Mouse (Mus musculus): ENCODE data around the gene Fntb.

Gene Fntb

GRCm38 (mm10) chr12:76886826-76887225 is 121.4 kb downstream of the Fntb start:
- no peak for DNase-seq (ENCODE audit: low read depth, low spot score)

- DNase-seq (ENCODE audit: low read depth, low spot score) = no peak
Observed at GRCm38 (mm10) chr12:76887941-76888340, 122.6 kb downstream of the Fntb start.

- DNase-seq (ENCODE audit: low read depth, low spot score) = no peak
Observed at GRCm38 (mm10) chr12:76889404-76890184, 124.2 kb downstream of the Fntb start.

DNA sequence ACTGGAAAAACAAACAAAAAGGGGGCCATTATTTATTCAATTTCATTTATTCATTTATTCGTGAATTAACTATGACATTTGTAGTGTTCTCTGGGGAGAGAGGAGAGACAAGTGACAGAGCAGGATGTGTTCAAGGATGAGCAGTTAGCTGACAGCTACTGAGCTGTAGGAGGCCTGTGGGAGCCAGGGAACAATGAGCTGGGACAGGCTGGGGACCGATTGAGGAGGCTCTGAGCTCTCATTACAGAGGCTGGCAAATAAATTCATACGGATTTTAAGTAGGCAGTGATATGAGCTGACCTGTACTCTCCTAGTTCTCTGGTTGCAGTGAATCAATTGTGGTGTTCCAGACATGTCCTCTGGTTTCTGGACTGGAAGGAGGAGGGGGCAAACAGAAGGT is 125.8 kb downstream of the Fntb start:
- no peak for DNase-seq (ENCODE audit: low read depth, low spot score)

DNA sequence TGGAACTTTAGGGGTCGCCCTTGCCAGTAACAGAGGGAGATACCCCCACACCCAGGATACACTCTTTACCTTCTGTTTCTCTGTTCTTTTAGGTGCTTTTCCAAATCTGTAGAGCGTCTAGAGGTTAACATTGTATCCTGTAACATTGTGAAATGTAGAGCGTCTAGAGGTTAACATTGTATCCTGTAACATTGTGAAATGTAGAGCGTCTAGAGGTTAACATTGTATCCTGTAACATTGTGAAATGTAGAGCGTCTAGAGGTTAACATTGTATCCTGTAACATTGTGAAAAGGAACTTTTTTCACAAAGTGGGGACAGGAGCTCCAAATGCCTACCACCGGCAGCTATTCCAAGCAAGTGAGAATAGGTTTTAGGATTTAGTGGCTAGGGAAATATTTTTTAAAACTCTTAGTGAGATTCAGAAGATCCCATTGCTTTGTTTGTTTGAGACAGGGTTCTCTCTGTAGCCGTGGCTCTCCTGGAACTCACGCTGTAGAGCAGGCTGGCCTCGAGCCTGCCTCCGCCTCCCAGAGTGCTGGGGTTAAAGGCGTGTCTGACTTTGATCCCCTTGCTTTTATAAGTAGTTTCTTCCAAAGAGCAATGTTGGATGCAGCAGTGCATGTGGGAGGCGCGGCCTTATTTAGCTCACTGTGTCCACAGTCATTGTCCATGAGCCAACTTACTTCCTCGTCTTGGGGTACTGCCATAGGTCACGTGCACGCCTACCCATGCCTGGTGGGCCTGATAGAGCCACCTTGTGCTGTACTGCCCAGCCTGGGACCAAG is 127.7 kb downstream of the Fntb start:
- no peak for DNase-seq (ENCODE audit: low read depth, low spot score)

GRCm38 (mm10) chr12:76894792-76895559 is 129.6 kb downstream of the Fntb start:
- DNase-seq (ENCODE audit: low read depth, low spot score) = peak; percentile 37

DNA sequence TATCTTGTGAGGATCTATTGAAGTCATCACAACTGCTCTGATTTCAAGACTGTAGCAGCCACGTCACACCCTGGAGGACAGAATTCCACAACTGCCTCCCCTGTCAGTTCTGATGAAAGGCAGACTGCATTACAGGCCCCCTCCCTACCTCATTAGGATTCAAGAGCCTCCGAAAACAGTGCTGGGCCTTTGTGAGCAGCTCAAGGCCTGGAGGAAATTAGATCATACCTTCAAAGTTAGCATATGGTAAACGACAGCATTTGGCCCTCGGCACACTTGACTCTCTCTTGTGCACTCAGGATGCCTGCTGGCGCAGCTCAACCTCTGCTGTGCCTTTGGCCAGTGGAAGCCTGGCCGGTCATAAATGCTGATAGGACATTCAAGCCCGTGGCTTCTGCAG is 130.4 kb downstream of the Fntb start:
- peak; percentile 95 for DNase-seq (ENCODE audit: low read depth, low spot score)

DNA sequence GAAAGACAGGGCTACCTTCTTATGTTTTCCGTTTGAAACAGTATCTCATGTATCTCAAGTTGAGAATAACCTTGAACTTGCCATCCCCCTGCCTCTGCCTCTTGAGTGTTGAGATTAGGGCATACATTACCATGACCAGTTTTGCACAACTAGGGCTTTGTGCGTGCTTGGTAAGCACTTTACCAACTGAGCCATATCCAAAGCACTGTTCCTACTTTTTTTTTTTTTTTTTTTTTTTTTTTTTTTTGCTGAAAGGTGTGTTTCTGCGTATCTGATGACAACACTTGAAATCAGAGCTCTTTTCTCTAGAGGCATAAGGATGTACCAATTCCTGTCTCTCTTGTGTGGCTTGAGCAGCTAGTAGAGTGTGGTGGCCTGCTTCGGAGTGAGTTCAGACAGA is 131.2 kb downstream of the Fntb start:
- no peak for DNase-seq (ENCODE audit: low read depth, low spot score)

- DNase-seq (ENCODE audit: low read depth, low spot score) = peak; percentile 35
Observed at GRCm38 (mm10) chr12:76897006-76897405, 131.6 kb downstream of the Fntb start.

DNA sequence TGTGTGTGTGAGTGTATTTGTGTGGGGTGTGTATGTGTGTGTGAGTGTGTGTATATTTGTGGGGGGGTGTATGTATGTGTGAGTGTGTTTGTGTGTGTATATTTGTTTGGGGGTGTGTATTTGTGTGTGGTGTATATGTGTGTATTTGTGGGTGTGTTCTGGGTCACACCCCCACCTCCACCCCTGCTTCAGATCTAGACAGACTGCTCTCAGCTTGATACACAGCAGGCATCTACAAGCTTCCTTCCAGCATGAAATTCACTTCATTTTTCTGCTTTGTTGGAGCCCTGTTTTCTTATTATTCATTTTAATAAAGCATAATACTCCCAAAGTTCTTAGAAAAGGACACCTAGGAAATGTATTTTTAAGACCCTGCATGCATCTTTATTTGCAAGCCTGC is 132.8 kb downstream of the Fntb start:
- DNase-seq (ENCODE audit: low read depth, low spot score) = peak; percentile 66

DNA sequence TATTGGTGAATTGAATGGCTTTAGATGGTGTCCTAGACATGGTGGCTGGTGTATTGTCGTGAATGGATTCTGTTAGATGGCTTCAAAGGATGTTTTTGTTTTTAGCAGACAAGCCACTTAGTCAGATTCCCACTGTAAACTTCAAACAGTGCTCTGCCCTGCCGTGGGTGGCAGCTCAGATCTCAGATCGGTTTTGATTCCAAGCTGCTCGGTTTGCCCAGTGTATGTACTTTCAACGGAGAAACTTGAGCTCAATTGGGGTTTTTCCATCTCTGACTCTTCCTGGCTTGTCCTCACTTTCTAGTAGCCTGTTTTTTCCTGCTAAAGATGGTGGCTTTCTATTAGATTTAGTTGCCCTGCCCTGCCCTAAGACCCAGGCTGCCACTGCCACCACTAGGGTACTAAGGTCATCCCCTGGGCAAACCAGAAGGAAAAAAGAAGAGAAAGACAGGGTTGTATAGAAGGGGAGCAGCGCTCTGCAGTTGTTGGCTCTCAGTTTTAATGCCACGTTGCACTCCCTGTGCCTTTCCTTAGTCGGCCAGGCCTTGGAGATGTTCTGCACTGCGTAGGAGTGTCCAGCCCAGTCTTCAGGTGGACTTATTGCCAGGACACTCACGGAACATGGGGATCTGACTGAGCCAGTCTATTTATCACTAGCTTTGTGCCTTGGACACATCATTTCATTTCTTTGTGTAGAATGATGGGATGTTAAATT is 134.0 kb downstream of the Fntb start:
- DNase-seq (ENCODE audit: low read depth, low spot score) = peak; percentile 34

DNA sequence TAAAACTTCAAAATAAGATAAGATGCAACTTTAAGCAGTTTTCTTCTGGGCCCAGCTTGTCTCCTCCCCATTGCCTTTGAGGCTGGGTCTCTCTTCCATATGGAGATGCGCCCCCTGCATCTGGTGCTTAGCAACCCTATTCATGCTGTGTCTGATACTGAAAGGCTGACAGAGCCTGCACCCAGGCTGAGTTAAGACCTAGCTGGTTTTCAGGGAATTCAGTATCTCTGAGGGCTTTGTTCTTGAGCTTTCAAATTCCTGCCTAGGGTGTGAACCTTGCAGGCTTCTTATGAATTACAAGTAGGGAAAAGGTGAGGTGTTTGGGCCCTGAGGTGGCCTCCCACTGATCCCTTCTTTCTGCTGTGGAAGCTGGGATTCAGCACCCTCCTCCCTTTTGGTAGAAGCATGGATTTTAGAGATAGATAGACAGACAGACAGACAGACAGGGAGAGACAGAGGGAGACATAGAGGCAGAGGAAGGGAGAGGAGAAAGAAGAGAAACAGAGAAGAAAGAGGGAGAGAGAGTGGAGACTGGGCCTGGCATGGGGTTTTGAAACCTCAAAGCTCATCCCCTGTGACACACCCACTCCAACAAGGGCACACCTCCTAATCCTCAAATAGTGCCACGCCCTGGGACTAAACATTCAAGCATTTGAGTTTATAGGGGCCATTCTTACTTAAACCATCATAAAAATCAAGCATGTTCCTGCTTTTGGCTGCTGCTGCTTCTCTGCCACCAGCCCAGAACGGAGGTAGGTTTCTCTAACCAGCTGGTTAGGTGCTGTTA is 136.3 kb downstream of the Fntb start:
- DNase-seq (ENCODE audit: low read depth, low spot score) = no peak

DNA sequence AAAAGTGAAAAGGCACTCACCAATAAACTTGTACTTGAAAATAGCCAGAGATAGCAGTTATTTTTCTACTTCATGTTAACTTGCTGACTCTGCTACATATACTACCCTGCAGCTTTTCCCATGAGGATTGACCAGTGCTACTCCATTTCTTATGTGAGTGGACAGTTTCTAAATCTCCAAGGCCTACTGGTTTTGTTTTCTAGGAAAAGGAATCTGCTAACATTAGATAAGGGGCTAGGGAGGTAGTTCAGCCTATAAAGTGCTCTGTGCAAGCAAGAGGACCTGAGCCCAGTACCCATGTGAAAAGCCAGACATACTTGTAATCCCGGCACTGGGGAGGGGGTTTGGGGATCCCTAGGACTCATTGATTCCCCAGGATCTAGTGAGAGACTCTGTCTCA is 140.9 kb downstream of the Fntb start:
- no peak for DNase-seq (ENCODE audit: low read depth, low spot score)

- DNase-seq (ENCODE audit: low read depth, low spot score) = no peak
Observed at GRCm38 (mm10) chr12:76909218-76909617, 143.8 kb downstream of the Fntb start.

DNA sequence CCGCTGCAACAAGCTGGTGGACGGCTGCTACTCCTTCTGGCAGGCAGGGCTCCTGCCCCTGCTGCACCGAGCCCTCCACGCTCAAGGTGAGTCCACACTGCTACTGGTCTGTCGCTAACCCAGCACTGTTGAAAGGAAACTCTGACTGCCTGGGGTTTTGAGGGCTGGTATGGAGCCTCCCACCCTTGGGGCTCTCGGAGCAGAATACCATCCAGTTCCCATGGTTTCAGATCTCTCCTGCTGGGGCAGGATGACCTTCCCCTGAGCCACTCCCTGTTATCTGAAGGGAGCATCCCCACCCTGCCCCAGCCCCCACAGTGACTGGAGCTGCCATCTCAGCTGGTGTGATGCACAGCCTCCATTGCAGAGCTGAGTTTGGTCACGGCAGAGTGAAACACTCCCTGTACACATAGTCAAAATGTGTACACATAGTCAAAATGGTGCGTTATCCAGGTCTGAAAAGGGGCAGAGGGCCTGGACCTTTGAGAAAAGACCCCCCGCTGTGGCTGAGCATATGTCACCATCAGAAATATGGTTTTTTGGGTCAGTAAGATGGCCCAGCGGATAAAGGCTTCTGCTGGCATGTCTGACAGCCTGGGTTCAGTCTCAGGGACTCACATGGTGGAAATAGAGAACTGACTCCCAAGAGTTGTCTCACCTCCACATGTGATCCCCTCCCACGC is 145.0 kb downstream of the Fntb start:
- peak; percentile 82 for DNase-seq (ENCODE audit: low read depth, low spot score)

DNA sequence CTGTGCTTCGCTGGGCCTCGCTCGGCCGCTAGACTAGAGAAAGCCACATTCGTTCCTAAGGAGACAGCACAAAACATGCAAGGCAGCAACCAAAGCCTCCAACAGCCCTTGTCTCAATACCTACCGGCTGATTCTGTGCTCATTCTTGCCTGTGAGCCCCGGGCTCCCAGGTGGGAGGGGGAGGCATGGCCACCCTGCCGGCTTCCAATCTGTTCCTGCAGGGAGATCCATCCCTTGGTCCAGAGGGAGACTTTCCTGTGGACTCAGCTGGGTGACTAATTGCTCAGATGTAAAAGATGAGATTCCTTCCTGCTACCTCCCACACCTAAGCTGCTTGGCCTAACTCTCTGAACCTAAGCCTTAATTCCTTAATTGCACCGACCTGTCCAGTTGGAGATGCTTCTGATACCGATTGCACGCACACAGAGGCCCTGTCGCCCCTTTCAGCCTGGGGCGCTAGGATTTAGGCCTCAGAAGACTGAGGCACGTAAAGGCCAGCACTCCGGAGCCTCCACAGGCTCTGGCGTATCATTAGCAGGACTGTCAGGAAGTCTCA is 145.9 kb downstream of the Fntb start:
- DNase-seq (ENCODE audit: low read depth, low spot score) = peak; percentile 92

- DNase-seq (ENCODE audit: low read depth, low spot score) = no peak
Observed at GRCm38 (mm10) chr12:76912193-76912592, 146.8 kb downstream of the Fntb start.

DNA sequence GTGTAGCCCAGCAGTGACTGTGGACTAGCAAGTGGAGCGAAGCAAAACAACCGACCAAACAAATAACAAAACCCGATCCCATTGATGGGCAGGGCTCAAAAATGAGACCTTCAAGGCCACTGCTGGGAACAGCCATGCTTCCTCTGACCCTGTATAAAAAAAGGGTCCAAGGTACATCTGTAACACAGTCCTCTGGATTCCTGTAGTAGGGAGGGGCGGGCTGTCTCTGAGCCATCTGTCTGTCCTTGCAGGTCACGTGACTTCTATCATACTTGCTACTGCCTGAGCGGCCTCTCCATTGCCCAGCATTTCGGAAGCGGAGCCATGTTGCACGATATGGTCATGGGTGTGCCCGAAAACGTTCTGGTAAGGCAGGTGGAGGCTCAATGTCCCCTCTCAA is 150.8 kb downstream of the Fntb start:
- DNase-seq (ENCODE audit: low read depth, low spot score) = no peak

GRCm38 (mm10) chr12:76918113-76918512 is 152.7 kb downstream of the Fntb start:
- DNase-seq (ENCODE audit: low read depth, low spot score) = no peak

- DNase-seq (ENCODE audit: low read depth, low spot score) = no peak
Observed at GRCm38 (mm10) chr12:76918855-76919254, 153.5 kb downstream of the Fntb start.
